Mouse (Mus musculus): ENCODE measurements around the gene Sohlh1. TPM values are rescaled to one million over a fixed set of nuclear protein-coding genes. Genes with fewer than 3 reads are reported as not detected.
"Not testable (repeated sequence)": the region's sequence is repeated elsewhere in the genome, so short reads cannot be mapped to it uniquely, and the experiment has no call there.

Sohlh1 gene
- total and polyA plus RNA-seq, 2 experiments from 2014 or later = not detected

DNA sequence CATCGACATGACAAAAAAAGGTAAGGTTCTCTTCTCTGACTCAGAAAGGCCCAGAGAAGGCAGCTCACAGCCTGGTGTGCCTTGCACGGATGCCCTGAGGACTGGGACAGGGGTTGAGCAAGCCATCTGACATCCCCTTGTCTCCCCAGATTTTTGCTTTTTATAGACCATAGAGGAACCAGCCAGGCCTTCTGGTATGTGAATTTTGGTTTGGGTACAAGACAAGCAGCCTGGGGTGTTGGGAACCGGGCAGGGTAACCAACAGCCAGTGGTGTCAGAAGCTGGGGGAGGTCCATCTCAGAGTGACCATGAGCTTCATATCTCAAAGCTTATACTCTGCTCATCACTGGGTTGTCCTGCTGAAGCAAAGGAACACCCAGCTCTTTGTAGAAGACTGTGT lies 22.3 kb downstream of the Sohlh1 start:
- no peak for DNase-seq
- H3K27ac ChIP-seq (ENCODE audit: low read depth, low read length) = no peak overlapping the region
- 89% methylated on average over 3 of the region's 3 CpGs for WGBS
- no peak for ATAC-seq
- H3K9me3 ChIP-seq (ENCODE audit: low read length) = no peaks in the 10 kb centered on the region
- H3K4me1 ChIP-seq (ENCODE audit: insufficient read depth) = no peaks in the 10 kb centered on the region
- no peak overlapping the region for H3K4me2 ChIP-seq (ENCODE audit: low read depth)
- no peak overlapping the region for H3K9ac ChIP-seq
- TF ChIP-seq CTCF (IDR thresholded peaks at IDR 0.05; ENCODE audit: low read depth) = no peak
- no peak overlapping the region for H3K4me3 ChIP-seq (ENCODE audit: low read depth, low read length)
- no peaks in the 10 kb centered on the region for H3K36me3 ChIP-seq (ENCODE audit: insufficient read depth)
- H3K27me3 ChIP-seq (ENCODE audit: insufficient read depth, low read length) = no peaks in the 10 kb centered on the region

DNA sequence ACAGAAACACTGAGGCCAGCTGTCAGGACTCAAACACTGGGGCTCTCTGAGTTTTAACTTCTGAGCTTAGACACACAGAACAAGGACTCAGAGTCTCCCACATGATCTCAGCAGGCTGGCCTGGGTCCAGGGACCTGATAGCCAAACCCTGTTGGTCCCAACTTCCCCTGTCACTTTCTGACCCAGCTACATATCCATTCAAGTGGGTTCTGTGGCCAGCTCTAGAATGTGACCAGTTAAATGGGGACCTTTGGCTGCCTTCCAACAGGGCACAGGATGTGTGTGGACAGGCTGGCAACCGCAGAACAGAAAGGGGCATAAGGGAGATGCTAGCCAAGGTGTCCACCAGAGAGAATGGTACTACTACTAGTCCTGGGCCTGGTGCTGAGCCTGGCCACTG lies 24.2 kb downstream of the Sohlh1 start, which contains the start of gene Lcn9:
Gene Lcn9, plus strand, starts transcription at position 348 of the 400 bp plus-strand sequence.
- 66% methylated on average over 1 of the region's 1 CpGs for WGBS
- DNase-seq (no peak), ATAC-seq (no peak)
- Histone ChIP-seq H3K27me3 (ENCODE audit: insufficient read depth, low read length) (no peaks in the 10 kb centered on the region), H3K36me3 (ENCODE audit: insufficient read depth) (no peaks in the 10 kb centered on the region), H3K4me3 (ENCODE audit: low read depth, low read length) (no peak within 1 kb of the TSS), H3K9ac (no peak within 1 kb of the TSS), H3K4me1 (ENCODE audit: insufficient read depth) (no peaks in the 10 kb centered on the region), H3K27ac (ENCODE audit: low read depth, low read length) (no peak within 1 kb of the TSS), H3K4me2 (ENCODE audit: low read depth) (no peak within 1 kb of the TSS), H3K9me3 (ENCODE audit: low read length) (no peaks in the 10 kb centered on the region)
- TF ChIP-seq CTCF (IDR thresholded peaks at IDR 0.05; ENCODE audit: low read depth) = no peak

DNA sequence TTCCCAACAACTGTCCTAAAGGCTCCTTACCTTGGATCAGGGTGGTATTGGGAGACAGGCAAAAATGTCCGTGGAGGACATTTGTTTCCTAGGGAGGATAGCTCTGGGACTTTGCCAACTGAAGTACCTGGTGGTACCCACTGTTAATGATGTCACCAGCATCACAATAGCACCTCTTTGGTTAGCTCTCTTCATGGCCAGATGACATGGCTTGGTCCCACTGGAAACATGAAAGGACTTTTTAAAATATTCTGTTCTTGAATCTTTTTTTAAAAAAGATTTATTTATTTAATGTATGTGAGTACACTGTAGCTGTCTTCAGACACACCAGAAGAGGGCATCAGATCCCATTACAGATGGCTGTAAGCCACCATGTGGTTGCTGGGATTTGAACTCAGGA lies 31.3 kb downstream of the Sohlh1 start, which contains the start of gene Glt6d1:
Gene Glt6d1, minus strand, starts transcription at position 101 of the 400 bp plus-strand sequence.
- not testable (repeated sequence) for H3K36me3 ChIP-seq (ENCODE audit: insufficient read depth); H3K4me3 ChIP-seq (ENCODE audit: low read depth, low read length); ATAC-seq; H3K4me2 ChIP-seq (ENCODE audit: low read depth); H3K9me3 ChIP-seq (ENCODE audit: low read length); H3K4me1 ChIP-seq (ENCODE audit: insufficient read depth); H3K27ac ChIP-seq (ENCODE audit: low read depth, low read length); DNase-seq; H3K27me3 ChIP-seq (ENCODE audit: insufficient read depth, low read length); H3K9ac ChIP-seq
- 76% methylated on average over 1 of the region's 1 CpGs for WGBS

DNA sequence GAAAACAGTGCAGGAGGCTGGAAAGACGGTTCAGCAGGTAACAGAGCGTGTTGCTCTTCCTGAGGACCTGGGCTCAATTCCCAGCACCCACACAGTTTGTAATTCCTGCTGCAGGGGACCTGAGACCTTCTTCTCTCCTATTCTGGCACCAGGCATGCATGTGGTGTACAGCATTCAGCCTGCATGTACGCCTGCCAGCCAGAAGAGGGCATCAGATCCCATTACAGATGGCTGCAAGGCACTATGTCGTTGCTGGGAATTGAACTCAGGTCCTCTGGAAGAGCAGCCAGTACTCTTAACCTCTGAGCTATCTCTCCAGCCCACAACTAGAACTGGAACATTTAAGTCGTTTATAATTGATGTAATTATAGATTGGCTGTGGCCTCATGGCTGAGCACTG lies 33.7 kb downstream of the Sohlh1 start:
- Histone ChIP-seq H3K9ac (no peak overlapping the region), H3K27ac (ENCODE audit: low read depth, low read length) (no peak overlapping the region), H3K27me3 (ENCODE audit: insufficient read depth, low read length) (no peaks in the 10 kb centered on the region), H3K9me3 (ENCODE audit: low read length) (no peaks in the 10 kb centered on the region), H3K36me3 (ENCODE audit: insufficient read depth) (no peaks in the 10 kb centered on the region), H3K4me1 (ENCODE audit: insufficient read depth) (no peaks in the 10 kb centered on the region), H3K4me3 (ENCODE audit: low read depth, low read length) (no peak overlapping the region), H3K4me2 (ENCODE audit: low read depth) (no peak overlapping the region)
- 82% methylated on average over 5 of the region's 5 CpGs for WGBS
- no peak for ATAC-seq
- DNase-seq = no peak
- TF ChIP-seq CTCF (IDR thresholded peaks at IDR 0.05; ENCODE audit: low read depth) = no peak

DNA sequence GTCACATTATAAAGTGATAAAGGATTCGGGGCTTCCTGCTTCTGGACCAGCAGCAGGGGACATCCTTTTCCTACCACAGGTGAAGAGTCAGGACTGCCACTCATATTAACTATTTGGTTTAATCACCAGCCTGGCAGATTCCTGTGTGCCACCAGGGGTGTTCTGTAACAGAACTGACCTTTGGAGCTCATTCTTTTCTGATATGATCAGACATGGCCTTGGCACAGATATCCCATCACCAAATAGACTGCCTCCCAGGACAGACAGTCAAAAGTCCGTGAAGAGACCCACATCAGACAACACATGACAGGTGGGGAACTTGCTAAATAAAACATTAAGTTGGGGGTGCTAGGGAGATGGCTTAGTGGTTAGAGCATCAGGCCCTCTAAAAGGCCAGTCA lies 35.3 kb downstream of the Sohlh1 start:
- no peak overlapping the region for H3K4me3 ChIP-seq (ENCODE audit: low read depth, low read length)
- no peaks in the 10 kb centered on the region for H3K27me3 ChIP-seq (ENCODE audit: insufficient read depth, low read length)
- DNase-seq = no peak
- H3K9ac ChIP-seq = no peak overlapping the region
- H3K4me1 ChIP-seq (ENCODE audit: insufficient read depth) = no peaks in the 10 kb centered on the region
- no peaks in the 10 kb centered on the region for H3K9me3 ChIP-seq (ENCODE audit: low read length)
- H3K36me3 ChIP-seq (ENCODE audit: insufficient read depth) = no peaks in the 10 kb centered on the region
- TF ChIP-seq CTCF (IDR thresholded peaks at IDR 0.05; ENCODE audit: low read depth) = no peak
- H3K4me2 ChIP-seq (ENCODE audit: low read depth) = no peak overlapping the region
- no peak overlapping the region for H3K27ac ChIP-seq (ENCODE audit: low read depth, low read length)
- no peak for ATAC-seq
- WGBS = 65% methylated on average over 2 of the region's 2 CpGs

DNA sequence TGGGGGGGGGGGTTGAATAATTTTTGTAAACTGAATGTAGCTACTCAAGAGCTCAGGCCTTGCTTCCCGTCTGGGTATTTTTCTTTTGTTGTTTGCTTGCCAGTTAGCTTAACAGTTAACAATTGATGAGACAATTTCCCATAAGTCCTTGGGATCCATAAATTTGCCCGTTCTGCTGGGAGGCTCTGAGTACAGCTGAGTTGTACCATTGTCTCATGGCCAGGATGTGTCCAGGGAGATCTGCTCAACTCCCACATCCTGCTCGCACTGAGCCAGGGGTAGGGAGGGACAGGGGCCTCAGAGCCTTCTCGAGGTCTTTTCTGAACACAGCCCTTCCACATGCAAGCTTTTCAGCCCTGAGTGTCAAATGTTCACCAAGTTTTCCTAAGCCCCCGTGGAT lies 49.0 kb downstream of the Sohlh1 start:
- no peak overlapping the region for H3K9ac ChIP-seq
- H3K27me3 ChIP-seq (ENCODE audit: insufficient read depth, low read length) = no peaks in the 10 kb centered on the region
- H3K9me3 ChIP-seq (ENCODE audit: low read length) = no peaks in the 10 kb centered on the region
- DNase-seq = no peak
- no peaks in the 10 kb centered on the region for H3K4me1 ChIP-seq (ENCODE audit: insufficient read depth)
- no peak for TF ChIP-seq CTCF (IDR thresholded peaks at IDR 0.05; ENCODE audit: low read depth)
- H3K4me3 ChIP-seq (ENCODE audit: low read depth, low read length) = no peak overlapping the region
- H3K4me2 ChIP-seq (ENCODE audit: low read depth) = no peak overlapping the region
- WGBS = 37% methylated on average over 5 of the region's 5 CpGs
- H3K27ac ChIP-seq (ENCODE audit: low read depth, low read length) = no peak overlapping the region
- H3K36me3 ChIP-seq (ENCODE audit: insufficient read depth) = no peaks in the 10 kb centered on the region
- no peak for ATAC-seq

DNA sequence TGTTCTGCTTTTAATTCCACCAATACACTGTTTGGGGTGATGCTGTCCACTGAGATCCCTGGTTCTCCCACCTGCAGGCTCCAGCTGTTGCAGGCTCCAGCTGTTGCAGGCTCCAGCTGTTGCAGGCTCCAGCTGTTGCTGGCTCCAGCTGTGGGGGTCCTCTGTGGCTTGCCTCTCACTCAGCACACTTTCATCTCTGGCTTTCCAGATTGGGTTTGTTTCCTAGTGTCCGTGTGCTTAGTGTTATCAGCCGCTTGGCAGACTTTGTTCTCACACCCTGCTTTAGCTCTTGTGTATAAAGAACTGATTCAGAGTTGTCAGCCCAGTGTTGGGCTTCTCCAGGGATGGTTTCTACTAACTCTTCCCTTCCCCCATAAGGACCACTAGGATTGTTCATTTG lies 49.4 kb downstream of the Sohlh1 start:
- Histone ChIP-seq H3K9ac (no peak overlapping the region), H3K27ac (ENCODE audit: low read depth, low read length) (no peak overlapping the region), H3K9me3 (ENCODE audit: low read length) (no peaks in the 10 kb centered on the region), H3K4me3 (ENCODE audit: low read depth, low read length) (no peak overlapping the region), H3K27me3 (ENCODE audit: insufficient read depth, low read length) (no peaks in the 10 kb centered on the region), H3K4me2 (ENCODE audit: low read depth) (no peak overlapping the region), H3K36me3 (ENCODE audit: insufficient read depth) (no peaks in the 10 kb centered on the region), H3K4me1 (ENCODE audit: insufficient read depth) (no peaks in the 10 kb centered on the region)
- no peak for ATAC-seq
- WGBS = 44% methylated on average over 2 of the region's 2 CpGs
- TF ChIP-seq CTCF (IDR thresholded peaks at IDR 0.05; ENCODE audit: low read depth) = no peak
- no peak for DNase-seq

Other genes with a start within 250 kb of the Sohlh1 start
- gene Rabl6, start 238.7 kb downstream of the Sohlh1 start, total RNA-seq (2014; rRNA removed) = 68.2 and 79.3 TPM in 2 replicates
- 51.8 and 54.9 TPM in 2 replicates for gene Rabl6, start 238.7 kb downstream of the Sohlh1 start, polyA plus RNA-seq (2015; fragmentation: Nextera tagmentation; extraction: Ambion mirVana)
- not detected in 2 replicates for gene Ccdc183, start 229.6 kb downstream of the Sohlh1 start, total RNA-seq (2014; rRNA removed)
- gene Ccdc183, start 229.6 kb downstream of the Sohlh1 start, polyA plus RNA-seq (2015; fragmentation: Nextera tagmentation; extraction: Ambion mirVana) = 0.36 TPM in 2 replicates
- gene Tmem141, start 225.2 kb downstream of the Sohlh1 start, total RNA-seq (2014; rRNA removed) = 39.4 and 49.5 TPM in 2 replicates
- gene Tmem141, start 225.2 kb downstream of the Sohlh1 start, polyA plus RNA-seq (2015; fragmentation: Nextera tagmentation; extraction: Ambion mirVana) = 41.9 and 42.7 TPM in 2 replicates
- gene Fcna, start 219.2 kb downstream of the Sohlh1 start, total RNA-seq (2014; rRNA removed) = 3.3 and 4.7 TPM in 2 replicates
- gene Fcna, start 219.2 kb downstream of the Sohlh1 start, polyA plus RNA-seq (2015; fragmentation: Nextera tagmentation; extraction: Ambion mirVana) = 5.2 and 6.7 TPM in 2 replicates
- gene Lcn8, start 194.1 kb downstream of the Sohlh1 start, total RNA-seq (2014; rRNA removed) = not detected in 2 replicates
- gene Lcn8, start 194.1 kb downstream of the Sohlh1 start, polyA plus RNA-seq (2015; fragmentation: Nextera tagmentation; extraction: Ambion mirVana) = not detected in 2 replicates
- not detected in 2 replicates for gene Lcn5, start 189.3 kb downstream of the Sohlh1 start, total RNA-seq (2014; rRNA removed)
- not detected in 2 replicates for gene Lcn5, start 189.3 kb downstream of the Sohlh1 start, polyA plus RNA-seq (2015; fragmentation: Nextera tagmentation; extraction: Ambion mirVana)
- not detected in 2 replicates for gene Lcn6, start 170.5 kb downstream of the Sohlh1 start, total RNA-seq (2014; rRNA removed)
- gene Lcn6, start 170.5 kb downstream of the Sohlh1 start, polyA plus RNA-seq (2015; fragmentation: Nextera tagmentation; extraction: Ambion mirVana) = not detected in 2 replicates
- gene Lcn10, start 164.5 kb downstream of the Sohlh1 start, total RNA-seq (2014; rRNA removed) = not detected in 2 replicates
- gene Lcn10, start 164.5 kb downstream of the Sohlh1 start, polyA plus RNA-seq (2015; fragmentation: Nextera tagmentation; extraction: Ambion mirVana) = not detected in 2 replicates
- not detected in 2 replicates for gene Obp2a, start 147.2 kb downstream of the Sohlh1 start, total RNA-seq (2014; rRNA removed)
- gene Obp2a, start 147.2 kb downstream of the Sohlh1 start, polyA plus RNA-seq (2015; fragmentation: Nextera tagmentation; extraction: Ambion mirVana) = not detected in 2 replicates
- 43.4 and 50.5 TPM in 2 replicates for gene Bmyc, start 140.5 kb downstream of the Sohlh1 start, total RNA-seq (2014; rRNA removed)
- gene Bmyc, start 140.5 kb downstream of the Sohlh1 start, polyA plus RNA-seq (2015; fragmentation: Nextera tagmentation; extraction: Ambion mirVana) = 194 and 195 TPM in 2 replicates
- not detected in 2 replicates for gene Obp2b, start 110.2 kb downstream of the Sohlh1 start, total RNA-seq (2014; rRNA removed)
- not detected in 2 replicates for gene Obp2b, start 110.2 kb downstream of the Sohlh1 start, polyA plus RNA-seq (2015; fragmentation: Nextera tagmentation; extraction: Ambion mirVana)
- gene Lcn3, start 81.7 kb downstream of the Sohlh1 start, total RNA-seq (2014; rRNA removed) = not detected in 2 replicates
- not detected in 2 replicates for gene Lcn3, start 81.7 kb downstream of the Sohlh1 start, polyA plus RNA-seq (2015; fragmentation: Nextera tagmentation; extraction: Ambion mirVana)
- not detected in 2 replicates for gene Lcn11, start 70.2 kb downstream of the Sohlh1 start, total RNA-seq (2014; rRNA removed)
- gene Lcn11, start 70.2 kb downstream of the Sohlh1 start, polyA plus RNA-seq (2015; fragmentation: Nextera tagmentation; extraction: Ambion mirVana) = not detected in 2 replicates
- gene Gm13539, start 65.0 kb downstream of the Sohlh1 start, total RNA-seq (2014; rRNA removed) = not detected in 2 replicates
- gene Gm13539, start 65.0 kb downstream of the Sohlh1 start, polyA plus RNA-seq (2015; fragmentation: Nextera tagmentation; extraction: Ambion mirVana) = not detected in 2 replicates
- gene Glt6d1, start 31.4 kb downstream of the Sohlh1 start, total RNA-seq (2014; rRNA removed) = not detected in 2 replicates
- gene Glt6d1, start 31.4 kb downstream of the Sohlh1 start, polyA plus RNA-seq (2015; fragmentation: Nextera tagmentation; extraction: Ambion mirVana) = not detected in 2 replicates
- gene Lcn9, start 24.1 kb downstream of the Sohlh1 start, total RNA-seq (2014; rRNA removed) = not detected in 2 replicates
- gene Lcn9, start 24.1 kb downstream of the Sohlh1 start, polyA plus RNA-seq (2015; fragmentation: Nextera tagmentation; extraction: Ambion mirVana) = not detected in 2 replicates
- 27.1 and 35.6 TPM in 2 replicates for gene Kcnt1, start 16.5 kb upstream of the Sohlh1 start, total RNA-seq (2014; rRNA removed)
- gene Kcnt1, start 16.5 kb upstream of the Sohlh1 start, polyA plus RNA-seq (2015; fragmentation: Nextera tagmentation; extraction: Ambion mirVana) = 8.1 and 11.2 TPM in 2 replicates
- 132 and 140 TPM in 2 replicates for gene Camsap1, start 136.0 kb upstream of the Sohlh1 start, total RNA-seq (2014; rRNA removed)
- 50.4 and 60.0 TPM in 2 replicates for gene Camsap1, start 136.0 kb upstream of the Sohlh1 start, polyA plus RNA-seq (2015; fragmentation: Nextera tagmentation; extraction: Ambion mirVana)
- gene Ubac1, start 174.5 kb upstream of the Sohlh1 start, total RNA-seq (2014; rRNA removed) = 121 and 126 TPM in 2 replicates
- 139 and 150 TPM in 2 replicates for gene Ubac1, start 174.5 kb upstream of the Sohlh1 start, polyA plus RNA-seq (2015; fragmentation: Nextera tagmentation; extraction: Ambion mirVana)

Data from forebrain, postnatal 0 days (tissue).